Comparison of ENCODE assay signal across 18 mouse cellular contexts in the genomic region with DNA sequence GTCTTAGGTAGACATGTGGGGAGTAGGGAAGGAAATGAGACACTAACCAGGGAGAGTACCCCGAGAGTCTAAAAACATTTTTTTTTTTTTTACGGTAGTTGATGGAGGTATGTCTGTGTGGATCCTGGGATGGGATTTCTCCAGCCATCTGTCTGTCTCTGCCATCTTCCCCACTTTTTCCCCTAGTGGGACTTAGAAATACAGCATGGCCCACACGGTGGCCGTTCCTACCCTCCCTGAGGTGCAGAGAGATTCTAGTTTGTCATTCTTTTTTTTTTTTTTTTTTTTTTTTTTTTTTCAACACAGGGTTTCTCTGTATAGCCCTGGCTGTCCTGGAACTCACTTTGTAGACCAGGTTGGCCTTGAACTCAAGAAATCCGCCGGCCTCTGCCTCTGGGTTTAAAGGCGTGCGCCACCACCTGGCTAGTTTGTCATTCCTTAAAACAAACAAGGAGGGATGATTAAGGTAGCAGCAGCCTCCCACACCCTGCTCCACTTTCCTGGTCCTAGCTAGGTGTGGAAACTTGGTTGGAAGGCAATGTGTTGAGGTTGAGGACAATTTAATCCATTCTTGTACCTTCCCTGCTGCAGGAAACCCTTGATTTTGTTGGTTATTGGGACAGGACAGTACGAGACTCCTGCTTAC. TPM values are rescaled to one million over a fixed set of nuclear protein-coding genes. Genes with fewer than 3 reads are reported as not detected.
DNase-seq lines count a peak whose midpoint lies in the region; ATAC-seq and TF ChIP-seq lines count a peak whose summit lies in the region.
"Had no signal": no experiment of that assay in that cellular context is flagged by ENCODE, and none has a peak within 500 bp of the region (broad histone marks: within the 10 kb centered on the region; RNA-seq: fewer than 3 reads in every experiment).

No protein-coding gene starts in this region.

- H3K4me2 ChIP-seq in intestine, postnatal 0 days (replicated peaks; ENCODE audit: low read depth): peak overlapping the region; percentile 66
- peak overlapping the region; percentile 27; the same call in 1 of the 2 replicates for H3K4me2 ChIP-seq in stomach, embryonic 16.5 days (ENCODE audit: low read depth, low read length)
- H3K4me2 ChIP-seq: forebrain, embryonic 13.5 days had no signal

- 62% methylated on average over 9 of the region's 9 CpGs for WGBS in intestine, postnatal 0 days
- WGBS in stomach, embryonic 16.5 days: 67% methylated on average over 9 of the region's 9 CpGs

- peaks cover 73% of the 10 kb centered on the region for H3K4me1 ChIP-seq in megakaryocyte, embryonic 14.5 days
- H3K4me1 ChIP-seq in intestine, postnatal 0 days (replicated peaks; ENCODE audit: control insufficient read depth, insufficient read depth, low read length): no peaks in the 10 kb centered on the region
- peaks cover 13% of the 10 kb centered on the region for H3K4me1 ChIP-seq in stomach, embryonic 16.5 days (ENCODE audit: control insufficient read depth, insufficient read depth, low read length)

- peak overlapping the region; percentile 94 for H3K4me3 ChIP-seq in megakaryocyte, embryonic 14.5 days (replicated peaks)
- H3K4me3 ChIP-seq in intestine, postnatal 0 days (ENCODE audit: low read depth, low read length): peak overlapping the region; percentile 7; the same call in 1 of the 2 replicates
- H3K4me3 ChIP-seq in stomach, embryonic 16.5 days (replicated peaks; ENCODE audit: low read length): 0 out of 2 replicates have a peak overlapping the region, but pooled peaks have one; percentile 11
- H3K4me3 ChIP-seq: forebrain, embryonic 13.5 days had no signal

- H3K9ac ChIP-seq in intestine, postnatal 0 days (ENCODE audit: low read depth, low read length): no peak overlapping the region
- H3K9ac ChIP-seq in stomach, embryonic 16.5 days (ENCODE audit: low read length): no peak overlapping the region

- peak overlapping the region; percentile 9; the same call in 1 of the 2 replicates for H3K27ac ChIP-seq in intestine, postnatal 0 days (ENCODE audit: low read depth, low read length)
- peak overlapping the region; percentile 62 for H3K27ac ChIP-seq in stomach, embryonic 16.5 days (ENCODE audit: low read length)
- H3K27ac ChIP-seq: forebrain, embryonic 13.5 days; hindbrain, postnatal 0 days had no signal

- H3K36me3 ChIP-seq in megakaryocyte, embryonic 14.5 days (replicated peaks; ENCODE audit: low read length): peaks cover 50% of the 10 kb centered on the region
- peaks cover 14% of the 10 kb centered on the region for H3K36me3 ChIP-seq in intestine, postnatal 0 days (ENCODE audit: control insufficient read depth, insufficient read depth)
- no peaks in the 10 kb centered on the region for H3K36me3 ChIP-seq in stomach, embryonic 16.5 days (ENCODE audit: control insufficient read depth, insufficient read depth, low read length)

- peak; percentile 55 for DNase-seq in heart, adult 11 months
- no peak for DNase-seq in heart, postnatal 10 days
- no peak for DNase-seq in Muller cell, postnatal 12 days (ENCODE audit: inconsistent ontology term)
- no peak for DNase-seq in adrenal gland, postnatal 4 days (ENCODE audit: low spot score in 2 of 2)
- DNase-seq: adrenal gland, postnatal 25 days; cerebellum, adult 2 months; gastrocnemius, postnatal 36 days; kidney, postnatal 14 days; lung, adult 18-20 months; thymus, postnatal 4 days had no signal

- no peaks in the 10 kb centered on the region for H3K27me3 ChIP-seq in megakaryocyte, embryonic 14.5 days (replicated peaks)
- no peaks in the 10 kb centered on the region for H3K27me3 ChIP-seq in intestine, postnatal 0 days (replicated peaks; ENCODE audit: control insufficient read depth, insufficient read depth, low read length)
- H3K27me3 ChIP-seq in stomach, embryonic 16.5 days (ENCODE audit: control insufficient read depth, insufficient read depth, low read length): no peaks in the 10 kb centered on the region
- H3K27me3 ChIP-seq: forebrain, embryonic 13.5 days had no signal

- H3K9me3 ChIP-seq in megakaryocyte, embryonic 14.5 days: no peaks in the 10 kb centered on the region
- H3K9me3 ChIP-seq in intestine, postnatal 0 days (ENCODE audit: control insufficient read depth): no peaks in the 10 kb centered on the region
- no peaks in the 10 kb centered on the region for H3K9me3 ChIP-seq in stomach, embryonic 16.5 days (replicated peaks; ENCODE audit: control insufficient read depth, low read length)
- H3K9me3 ChIP-seq: forebrain, embryonic 13.5 days had no signal

- intact Hi-C loops in heart, postnatal 10 days (cut with DNase I): loop anchor here (2.0 kb wide), 1 partner anchor 63 kb away; the partner anchor contains the start of gene Npff

- no peak for TF ChIP-seq CTCF in intestine, postnatal 0 days (IDR thresholded peaks at IDR 0.05; ENCODE audit: low read depth)

- ATAC-seq in megakaryocyte, adult 5-6 weeks (ENCODE audit: poor library complexity, severe bottlenecking): no peak
- ATAC-seq in intestine, postnatal 0 days: no peak
- ATAC-seq in stomach, embryonic 16.5 days (ENCODE audit: insufficient read depth, low FRiP score): no peak
- ATAC-seq: forebrain, embryonic 13.5 days; hindbrain, postnatal 0 days had no signal

RNA-seq across cellular contexts. Expression of gene Prr13, which starts 2.7 kb away (rescaled TPM):
- total RNA-seq in heart, postnatal 10 days (2021): 10 to 100 TPM; 23.3 to 27.3 TPM
- 978 and 1,945 TPM in 2 replicates for polyA plus RNA-seq in megakaryocyte, embryonic 14.5 days (2012; ENCODE audit: insufficient read depth, low replicate concordance)
- 306 and 344 TPM in 2 replicates for total RNA-seq in megakaryocyte, adult 5-6 weeks (2015)
- total RNA-seq in megakaryocyte, adult 5-6 weeks (2017): 197 and 215 TPM in 2 replicates
- 394 and 398 TPM in 2 replicates for polyA plus RNA-seq in intestine, postnatal 0 days (2015; fragmentation: Nextera tagmentation; extraction: Ambion mirVana)
- polyA plus RNA-seq in stomach, embryonic 16.5 days (2015; fragmentation: Nextera tagmentation; extraction: Ambion mirVana): 131 and 157 TPM in 2 replicates
- total RNA-seq in adrenal gland, postnatal 4 days (2021): 10 to 100 TPM; 63.2 to 81.5 TPM

RNA-seq across cellular contexts. Expression of gene Pcbp2, which starts 8.8 kb away (rescaled TPM):
- total RNA-seq in heart, postnatal 10 days (2021): 100 to 1,000 TPM; 547 to 592 TPM
- 254 and 404 TPM in 2 replicates for polyA plus RNA-seq in megakaryocyte, embryonic 14.5 days (2012; ENCODE audit: insufficient read depth, low replicate concordance)
- 705 and 801 TPM in 2 replicates for total RNA-seq in megakaryocyte, adult 5-6 weeks (2015)
- 156 and 205 TPM in 2 replicates for total RNA-seq in megakaryocyte, adult 5-6 weeks (2017)
- polyA plus RNA-seq in intestine, postnatal 0 days (2015; fragmentation: Nextera tagmentation; extraction: Ambion mirVana): 109 and 115 TPM in 2 replicates
- 166 TPM in 2 replicates for polyA plus RNA-seq in stomach, embryonic 16.5 days (2015; fragmentation: Nextera tagmentation; extraction: Ambion mirVana)
- 100 to 1,000 TPM; 925 to 956 TPM for total RNA-seq in adrenal gland, postnatal 4 days (2021)

RNA-seq across cellular contexts. Expression of gene Amhr2, which starts 16.4 kb away (rescaled TPM):
- 1 to 10 TPM in 1 of 2 experiments, under 1 TPM in 1; 0.67 to 1.4 TPM for total RNA-seq in heart, postnatal 10 days (2021)
- 0.37 TPM in 1 of 2 replicates, not detected in the other for polyA plus RNA-seq in megakaryocyte, embryonic 14.5 days (2012; ENCODE audit: insufficient read depth, low replicate concordance)
- not detected in 2 replicates for total RNA-seq in megakaryocyte, adult 5-6 weeks (2015)
- total RNA-seq in megakaryocyte, adult 5-6 weeks (2017): not detected in 2 replicates
- polyA plus RNA-seq in intestine, postnatal 0 days (2015; fragmentation: Nextera tagmentation; extraction: Ambion mirVana): 0.35 and 0.50 TPM in 2 replicates
- 0.68 and 2.5 TPM in 2 replicates for polyA plus RNA-seq in stomach, embryonic 16.5 days (2015; fragmentation: Nextera tagmentation; extraction: Ambion mirVana)
- 1 to 10 TPM; 2.8 to 3.1 TPM for total RNA-seq in adrenal gland, postnatal 4 days (2021)
- total RNA-seq: megakaryocyte-erythroid progenitor cell, adult 5-6 weeks had no signal

RNA-seq across cellular contexts. Expression of gene Gm10337, which starts 42.0 kb away (rescaled TPM):
- 1 to 10 TPM in 1 of 2 experiments, not detected in 1; 3.6 TPM for total RNA-seq in heart, postnatal 10 days (2021)
- polyA plus RNA-seq in megakaryocyte, embryonic 14.5 days (2012; ENCODE audit: insufficient read depth, low replicate concordance): not detected in 2 replicates
- not detected in 2 replicates for total RNA-seq in megakaryocyte, adult 5-6 weeks (2015)
- not detected in 2 replicates for total RNA-seq in megakaryocyte, adult 5-6 weeks (2017)
- polyA plus RNA-seq in intestine, postnatal 0 days (2015; fragmentation: Nextera tagmentation; extraction: Ambion mirVana): 3.5 TPM in 1 of 2 replicates, not detected in the other
- polyA plus RNA-seq in stomach, embryonic 16.5 days (2015; fragmentation: Nextera tagmentation; extraction: Ambion mirVana): not detected in 2 replicates
- total RNA-seq in adrenal gland, postnatal 4 days (2021): 1 to 10 TPM in 1 of 2 experiments, not detected in 1; 4.3 TPM
- total RNA-seq: adrenal gland, postnatal 25 days; gastrocnemius, postnatal 36 days; hindbrain, postnatal 0 days; left cerebral cortex, adult 18-20 months; megakaryocyte-erythroid progenitor cell, adult 5-6 weeks had no signal
- polyA plus RNA-seq: cerebellum, adult 2 months had no signal

RNA-seq across cellular contexts. Expression of gene Map3k12, which starts 55.3 kb away (rescaled TPM):
- 1 to 10 TPM; 5.1 to 5.2 TPM for total RNA-seq in heart, postnatal 10 days (2021)
- polyA plus RNA-seq in megakaryocyte, embryonic 14.5 days (2012; ENCODE audit: insufficient read depth, low replicate concordance): 2.3 and 5.9 TPM in 2 replicates
- 0.09 and 0.27 TPM in 2 replicates for total RNA-seq in megakaryocyte, adult 5-6 weeks (2015)
- 0.33 and 0.85 TPM in 2 replicates for total RNA-seq in megakaryocyte, adult 5-6 weeks (2017)
- 3.1 and 3.5 TPM in 2 replicates for polyA plus RNA-seq in intestine, postnatal 0 days (2015; fragmentation: Nextera tagmentation; extraction: Ambion mirVana)
- 14.3 and 15.1 TPM in 2 replicates for polyA plus RNA-seq in stomach, embryonic 16.5 days (2015; fragmentation: Nextera tagmentation; extraction: Ambion mirVana)
- total RNA-seq in adrenal gland, postnatal 4 days (2021): 10 to 100 TPM; 13.2 to 13.4 TPM

Comparison
In these comparisons a context has a peak if more than half of its experiments do, and no peak if none do; other contexts are left out.
1. H3K4me3 ChIP-seq: peak in every context shown above with its lines; median percentile 94 in megakaryocyte, embryonic 14.5 days; 11 in stomach, embryonic 16.5 days; 7 in intestine, postnatal 0 days.